Mouse (Mus musculus): ENCODE results near the gene Gm7356.
"Not testable (repeated sequence)": the region's sequence is repeated elsewhere in the genome, so short reads cannot be mapped to it uniquely, and the experiment has no call there.

Gene Gm7356

GRCm38 (mm10) chr17:14003604-14004003 is at the start of gene Gm7356:
Gene Gm7356 (minus strand): TSS chr17:14003704.
- DNase-seq, result not testable (repeated sequence)

- DNase-seq, result not testable (repeated sequence)
These were observed 38.4 kb upstream of the Gm7356 start for GRCm38 (mm10) chr17:14041880-14042279.

DNA sequence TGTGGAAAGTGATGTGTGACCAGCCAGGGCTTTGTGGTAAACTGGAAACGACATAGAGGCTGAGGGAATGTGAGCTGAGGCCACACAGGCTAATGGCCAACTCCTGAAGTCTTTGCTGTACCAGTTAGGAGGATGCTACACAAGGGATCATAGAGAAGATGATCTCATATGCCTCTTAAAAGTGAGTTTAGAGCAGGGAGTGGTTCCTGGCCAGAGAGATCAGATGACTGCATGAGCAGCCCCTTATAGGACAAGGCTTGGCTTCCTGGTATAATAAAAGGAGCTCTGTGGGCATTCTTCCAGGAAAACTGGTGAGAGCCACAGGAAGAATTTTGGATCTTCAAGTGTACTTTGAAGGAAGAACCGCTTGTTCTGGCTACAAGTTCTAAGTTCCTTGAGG is 33.5 kb upstream of the Gm7356 start:
- DNase-seq, result not testable (repeated sequence)

DNA sequence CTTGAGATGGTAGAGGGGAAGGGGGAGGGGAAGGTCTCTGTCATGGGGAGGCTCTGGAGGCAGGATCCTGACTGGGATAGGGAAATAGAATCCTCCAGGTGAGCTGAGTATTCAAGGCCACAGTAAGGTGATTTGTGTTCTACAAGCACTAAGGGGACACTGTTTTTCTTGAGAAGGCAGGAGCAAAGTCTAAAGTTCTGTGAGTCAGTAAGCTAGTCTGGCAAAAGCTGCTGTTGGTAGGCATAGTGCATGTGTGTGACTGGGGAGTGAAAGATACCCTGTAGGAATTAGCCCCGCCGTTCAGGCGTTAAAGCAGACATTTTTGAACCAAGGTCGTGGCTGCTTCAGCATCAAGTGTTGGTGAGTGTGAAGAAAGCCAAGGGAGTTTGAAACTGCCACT is 32.6 kb upstream of the Gm7356 start:
- not testable (repeated sequence) for DNase-seq

GRCm38 (mm10) chr17:13993425-13993824 is 10.1 kb downstream of the Gm7356 start:
- not testable (repeated sequence) for DNase-seq

DNA sequence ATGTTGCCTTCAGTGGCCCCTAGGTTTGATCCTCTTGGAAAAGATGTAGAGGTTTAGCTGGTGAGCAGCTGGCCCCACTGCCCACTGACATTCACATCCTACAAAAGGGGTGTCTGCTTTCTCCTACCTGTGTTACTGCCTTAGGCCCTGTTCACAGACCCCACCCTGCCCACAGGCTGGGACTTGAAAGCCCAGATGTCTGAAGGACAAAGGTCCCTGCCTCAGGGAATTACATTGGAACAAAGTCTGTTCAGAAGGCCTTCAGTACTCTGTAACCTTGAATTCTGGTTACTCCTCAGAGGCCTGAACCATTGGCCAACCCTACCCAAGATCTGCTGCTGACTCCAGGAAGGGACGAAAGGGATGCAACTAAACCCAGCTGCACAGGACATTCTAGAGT is 15.8 kb downstream of the Gm7356 start:
- DNase-seq, result no peak

DNA sequence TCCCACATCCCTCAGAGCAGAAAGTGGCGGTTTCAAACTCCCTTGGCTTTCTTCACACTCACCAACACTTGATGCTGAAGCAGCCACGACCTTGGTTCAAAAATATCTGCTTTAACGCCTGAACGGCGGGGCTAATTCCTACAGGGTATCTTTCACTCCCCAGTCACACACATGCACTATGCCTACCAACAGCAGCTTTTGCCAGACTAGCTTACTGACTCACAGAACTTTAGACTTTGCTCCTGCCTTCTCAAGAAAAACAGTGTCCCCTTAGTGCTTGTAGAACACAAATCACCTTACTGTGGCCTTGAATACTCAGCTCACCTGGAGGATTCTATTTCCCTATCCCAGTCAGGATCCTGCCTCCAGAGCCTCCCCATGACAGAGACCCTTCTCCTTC is 32.7 kb downstream of the Gm7356 start:
- not testable (repeated sequence) for DNase-seq

- DNase-seq, result not testable (repeated sequence)
These were observed 33.6 kb downstream of the Gm7356 start for GRCm38 (mm10) chr17:13969917-13970316.

DNA sequence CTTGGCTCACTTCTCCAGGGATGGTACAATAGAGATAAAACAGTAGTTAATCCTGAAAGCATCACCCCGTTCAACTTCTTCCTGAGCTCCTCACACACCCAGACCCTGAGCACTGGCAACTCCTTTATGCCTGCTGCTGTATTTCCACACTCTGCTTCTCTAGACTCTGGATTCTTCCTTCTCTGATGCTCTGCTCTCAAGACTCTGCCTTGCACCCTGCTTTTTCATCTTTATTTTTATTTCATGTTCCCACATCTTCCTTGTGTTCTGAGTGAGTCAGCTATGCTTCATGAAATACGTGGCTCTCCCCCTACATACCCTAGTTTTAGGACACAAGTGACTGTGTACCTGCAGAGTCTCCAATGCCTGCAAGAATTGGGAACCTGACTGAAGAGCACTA is 38.5 kb downstream of the Gm7356 start:
- not testable (repeated sequence) for DNase-seq

DNA sequence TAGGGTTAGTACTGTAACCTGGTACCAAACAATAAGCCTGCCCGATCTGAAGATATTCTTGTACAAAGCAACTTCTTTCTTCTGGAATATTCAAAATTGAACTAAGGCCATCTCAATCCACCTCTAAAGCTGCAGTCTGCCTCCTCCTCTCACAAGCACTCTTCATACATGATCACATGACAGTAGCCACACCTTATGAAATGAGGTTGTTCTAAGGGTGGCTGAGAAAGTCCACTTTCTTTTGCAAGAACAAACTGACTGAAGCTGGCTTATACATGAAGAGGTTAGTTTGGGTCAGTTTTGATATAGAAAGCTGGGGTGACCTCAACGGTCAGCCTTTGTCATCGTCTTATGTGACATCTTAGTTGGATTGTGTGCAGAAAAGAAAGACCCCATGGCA is 41.3 kb downstream of the Gm7356 start:
- DNase-seq, result not testable (repeated sequence)

DNA sequence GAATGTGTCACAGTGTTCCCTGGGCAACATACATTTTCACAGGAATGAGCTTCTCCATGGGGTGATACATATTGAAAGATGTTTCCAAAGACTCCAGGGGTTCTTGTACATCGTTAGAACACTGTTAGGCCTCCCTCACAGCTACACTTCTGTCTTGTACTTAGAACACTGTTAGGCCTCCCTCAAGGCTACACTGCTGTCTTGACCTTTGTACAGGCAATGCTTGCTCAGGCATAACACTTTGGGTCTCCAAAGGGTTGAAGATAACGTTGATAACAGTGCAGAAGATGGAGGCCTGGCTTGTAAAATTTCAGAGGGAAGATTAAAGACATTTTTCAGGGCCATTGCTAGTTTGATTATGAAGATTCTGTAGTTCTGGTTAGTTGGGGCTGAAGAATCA is 45.4 kb downstream of the Gm7356 start:
- DNase-seq, result not testable (repeated sequence)

DNA sequence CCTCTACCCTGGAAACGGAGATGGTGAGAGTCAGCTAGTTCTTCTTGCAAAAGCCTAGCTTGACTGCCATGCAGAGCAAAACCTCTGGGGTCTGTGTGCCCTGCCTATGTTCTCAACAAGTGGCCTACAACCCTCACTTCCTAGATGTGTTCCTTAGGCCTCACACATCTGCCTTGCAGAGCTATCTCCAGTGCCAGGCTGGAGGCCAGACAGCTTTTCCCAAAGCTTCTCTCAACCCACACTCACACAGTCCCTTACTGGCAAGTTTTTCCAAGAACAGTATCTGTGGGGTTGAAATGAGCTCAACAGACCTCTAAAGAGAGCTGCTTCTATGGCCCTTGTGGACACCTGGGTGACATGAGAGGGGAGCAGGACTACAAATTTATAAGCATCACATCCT is 51.9 kb downstream of the Gm7356 start:
- DNase-seq, result not testable (repeated sequence)

All from cerebellum, adult 9-10 months (tissue).